Mouse (Mus musculus) 3T3-L1 (cell line): ENCODE measurements around the gene Phf21a.

Source experiments
- DNase-seq: peaks from one replicate; pipeline ENCODE4 v3.0.0-alpha.2; 2015; ENCODE audit warnings: low read depth, low spot score

The Phf21a gene

GRCm38 (mm10) chr2:92092817-92093216 is at the start of gene Phf21a:
Phf21a (plus strand) TSS chr2:92093117.
- no peak for DNase-seq

GRCm38 (mm10) chr2:92043285-92043684 is 49.6 kb upstream of the Phf21a start:
- DNase-seq, result no peak

GRCm38 (mm10) chr2:92047601-92048000 is 45.3 kb upstream of the Phf21a start:
- peak; percentile 46 for DNase-seq

- no peak for DNase-seq
Observed at GRCm38 (mm10) chr2:92048034-92048690, 44.8 kb upstream of the Phf21a start.

GRCm38 (mm10) chr2:92052188-92052587 is 40.7 kb upstream of the Phf21a start:
- peak; percentile 91 for DNase-seq

- DNase-seq, result peak; percentile 87
Observed at GRCm38 (mm10) chr2:92052754-92053153, 40.2 kb upstream of the Phf21a start.

- DNase-seq, result peak; percentile 98
Observed at GRCm38 (mm10) chr2:92055101-92055813, 37.7 kb upstream of the Phf21a start.

GRCm38 (mm10) chr2:92055831-92056236 is 37.1 kb upstream of the Phf21a start:
- DNase-seq, result peak; percentile 89

- no peak for DNase-seq
Observed at GRCm38 (mm10) chr2:92056760-92057159, 36.2 kb upstream of the Phf21a start.

GRCm38 (mm10) chr2:92058469-92058868 is 34.4 kb upstream of the Phf21a start:
- peak; percentile 97 for DNase-seq

- DNase-seq, result peak; percentile 58
Observed at GRCm38 (mm10) chr2:92058936-92059335, 34.0 kb upstream of the Phf21a start.

- DNase-seq, result peak; percentile 70
Observed at GRCm38 (mm10) chr2:92059481-92060220, 33.3 kb upstream of the Phf21a start.

GRCm38 (mm10) chr2:92060291-92060690 is 32.6 kb upstream of the Phf21a start:
- no peak for DNase-seq

GRCm38 (mm10) chr2:92061337-92061736 is 31.6 kb upstream of the Phf21a start:
- DNase-seq, result no peak

- no peak for DNase-seq
Observed at GRCm38 (mm10) chr2:92063106-92063505, 29.8 kb upstream of the Phf21a start.

- no peak for DNase-seq
Observed at GRCm38 (mm10) chr2:92065269-92065888, 27.5 kb upstream of the Phf21a start.

- DNase-seq, result no peak
Observed at GRCm38 (mm10) chr2:92065938-92066337, 27.0 kb upstream of the Phf21a start.

GRCm38 (mm10) chr2:92066899-92067298 is 26.0 kb upstream of the Phf21a start:
- peak; percentile 76 for DNase-seq

- no peak for DNase-seq
Observed at GRCm38 (mm10) chr2:92067600-92067999, 25.3 kb upstream of the Phf21a start.

- DNase-seq, result no peak
Observed at GRCm38 (mm10) chr2:92069630-92070029, 23.3 kb upstream of the Phf21a start.

GRCm38 (mm10) chr2:92071143-92071542 is 21.8 kb upstream of the Phf21a start:
- no peak for DNase-seq

- no peak for DNase-seq
Observed at GRCm38 (mm10) chr2:92076086-92076692, 16.7 kb upstream of the Phf21a start.
